Mouse (Mus musculus): ENCODE measurements around the gene Elp5. TPM values are rescaled to one million over a fixed set of nuclear protein-coding genes. Genes with fewer than 3 reads are reported as not detected.

Gene Elp5
- polyA plus RNA-seq, 2 experiments: 101 to 122 TPM

DNA sequence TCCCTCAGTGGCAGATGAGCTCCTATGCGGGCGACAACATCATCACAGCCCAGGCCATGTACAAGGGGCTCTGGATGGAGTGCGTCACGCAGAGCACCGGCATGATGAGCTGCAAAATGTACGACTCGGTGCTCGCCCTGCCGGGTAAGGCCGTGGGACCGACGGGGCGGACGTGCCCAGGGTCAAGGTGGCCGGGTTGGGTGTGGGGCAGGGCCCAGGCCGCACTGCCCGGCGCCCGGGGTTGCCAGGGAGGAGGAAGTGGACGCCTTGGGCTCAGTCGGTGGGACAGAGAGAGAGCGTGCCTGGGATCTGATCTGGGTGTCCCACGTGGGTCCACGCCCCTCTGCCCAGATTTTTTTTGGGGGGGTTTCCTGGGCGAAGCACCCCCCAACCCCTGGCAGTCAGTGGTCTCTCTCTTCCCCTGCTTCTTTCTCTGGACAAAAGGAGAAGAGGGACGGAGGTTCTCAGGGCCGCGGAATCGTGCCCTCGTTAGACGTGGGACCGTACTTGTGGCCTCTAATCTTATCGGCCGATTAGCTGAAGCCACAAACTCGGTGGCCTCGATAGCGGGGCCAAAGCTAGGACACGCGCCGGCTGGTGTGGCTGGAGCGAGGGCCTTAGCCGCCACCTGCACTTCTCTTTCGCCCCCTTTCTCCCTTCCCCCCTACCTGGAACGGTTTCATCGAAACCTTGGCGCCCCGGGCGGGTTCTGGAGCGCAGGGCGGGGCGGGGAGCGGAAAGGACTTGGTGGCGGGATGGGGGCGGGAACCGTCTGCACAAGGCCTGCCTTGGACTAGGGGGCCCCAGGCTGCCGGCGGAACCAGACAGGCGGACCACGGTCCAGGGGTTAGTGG, 16.1 kb downstream of the Elp5 start:
- Histone ChIP-seq H3K4me3 (replicated peaks; ENCODE audit: low read length) (peak overlapping the region; percentile 37), H3K9me3 (ENCODE audit: control insufficient read depth, low read length) (no peaks in the 10 kb centered on the region), H3K4me2 (replicated peaks; ENCODE audit: low read depth, low read length, severe bottlenecking) (peak overlapping the region; percentile 68), H3K4me1 (ENCODE audit: control insufficient read depth, insufficient read depth, low read length) (0 out of 2 replicates have a peak, but pooled peaks cover 3% of the 10 kb centered on the region), H3K27me3 (ENCODE audit: control insufficient read depth, insufficient read depth, low read length) (peaks cover 63% of the 10 kb centered on the region), H3K9ac (ENCODE audit: low read depth, low read length, severe bottlenecking) (peak overlapping the region; percentile 50), H3K36me3 (ENCODE audit: control insufficient read depth, insufficient read depth, low read length) (peaks cover 33% of the 10 kb centered on the region), H3K27ac (replicated peaks; ENCODE audit: low read depth, low read length) (no peak overlapping the region)
- ATAC-seq (ENCODE audit: low FRiP score, low read depth) (peak; percentile 53; the same call in 1 of the 2 replicates), DNase-seq (ENCODE audit: low spot score) (peak; percentile 39)
- 1% methylated on average over 48 of the region's 59 CpGs for WGBS
- no peak for TF ChIP-seq POLR2A (IDR thresholded peaks at IDR 0.05; ENCODE audit: borderline replicate concordance, extremely low read depth, insufficient read depth, insufficient read length)

- H3K9ac ChIP-seq (ENCODE audit: low read depth, low read length, severe bottlenecking): 0 out of 2 replicates have a peak overlapping the region, but pooled peaks have one; percentile 50
Measured at GRCm38 (mm10) chr11:69965271-69966005, 16.9 kb downstream of the Elp5 start.

DNA sequence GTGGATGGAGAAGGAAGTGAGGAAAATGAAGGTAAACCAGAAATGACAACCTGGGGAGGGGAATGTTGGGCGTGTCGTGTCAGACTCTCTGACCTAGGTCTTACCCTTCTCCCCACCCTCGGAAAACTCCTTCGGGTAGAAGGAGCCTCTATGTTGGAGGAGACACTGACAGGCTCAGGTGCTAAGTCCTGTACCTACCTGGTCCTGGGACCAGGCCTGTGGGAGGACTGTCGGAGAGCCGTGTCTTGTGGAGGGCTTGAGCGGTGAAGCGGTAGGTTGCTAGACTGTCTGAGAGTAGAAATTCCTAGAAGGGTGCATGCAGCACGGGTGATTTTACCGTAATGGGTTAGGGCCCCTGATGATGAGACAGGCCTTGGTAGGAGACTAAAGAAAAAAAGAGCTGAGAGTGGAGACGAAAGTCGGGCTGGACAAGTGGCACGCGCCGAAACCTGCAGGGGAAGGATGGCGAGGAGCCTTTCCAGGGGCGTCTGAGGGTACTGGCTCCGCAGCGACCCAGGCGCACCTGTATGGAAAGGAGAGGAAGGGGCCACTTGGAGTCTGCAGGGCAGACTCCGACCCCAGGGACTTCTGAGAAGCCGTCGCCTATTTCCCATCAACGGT, 17.6 kb downstream of the Elp5 start, which contains the start of gene Cldn7:
TSS of gene Cldn7 (plus strand) at position 130 of the 621 bp plus-strand sequence.
- peak within 1 kb of the TSS; percentile 18 for H3K4me3 ChIP-seq (replicated peaks; ENCODE audit: low read length)
- no peak within 1 kb of the TSS for H3K27ac ChIP-seq (replicated peaks; ENCODE audit: low read depth, low read length)
- H3K9ac ChIP-seq (ENCODE audit: low read depth, low read length, severe bottlenecking): no peak within 1 kb of the TSS
- peaks cover 21% of the 10 kb centered on the region for H3K36me3 ChIP-seq (ENCODE audit: control insufficient read depth, insufficient read depth, low read length)
- 0 out of 2 replicates have a peak, but pooled peaks cover 3% of the 10 kb centered on the region for H3K4me1 ChIP-seq (ENCODE audit: control insufficient read depth, insufficient read depth, low read length)
- peaks cover 68% of the 10 kb centered on the region for H3K27me3 ChIP-seq (ENCODE audit: control insufficient read depth, insufficient read depth, low read length)
- peak within 1 kb of the TSS; percentile 28; the same call in 1 of the 2 replicates for H3K4me2 ChIP-seq (replicated peaks; ENCODE audit: low read depth, low read length, severe bottlenecking)
- DNase-seq (ENCODE audit: low spot score): no peak
- H3K9me3 ChIP-seq (ENCODE audit: control insufficient read depth, low read length): no peaks in the 10 kb centered on the region
- no peak for ATAC-seq (ENCODE audit: low FRiP score, low read depth)
- 10% methylated on average over 24 of the region's 24 CpGs for WGBS
- no peak for TF ChIP-seq POLR2A (IDR thresholded peaks at IDR 0.05; ENCODE audit: borderline replicate concordance, extremely low read depth, insufficient read depth, insufficient read length)

More at GRCm38 (mm10) chr11:69965271-69966005, 16.9 kb downstream of the Elp5 start:
- DNase-seq (ENCODE audit: low spot score): no peak
- Histone ChIP-seq H3K4me1 (ENCODE audit: control insufficient read depth, insufficient read depth, low read length) (0 out of 2 replicates have a peak, but pooled peaks cover 3% of the 10 kb centered on the region), H3K4me3 (replicated peaks; ENCODE audit: low read length) (peak overlapping the region; percentile 37), H3K4me2 (replicated peaks; ENCODE audit: low read depth, low read length, severe bottlenecking) (peak overlapping the region; percentile 68; the same call in 1 of the 2 replicates), H3K36me3 (ENCODE audit: control insufficient read depth, insufficient read depth, low read length) (peaks cover 28% of the 10 kb centered on the region), H3K9me3 (ENCODE audit: control insufficient read depth, low read length) (no peaks in the 10 kb centered on the region), H3K27ac (replicated peaks; ENCODE audit: low read depth, low read length) (no peak overlapping the region), H3K27me3 (ENCODE audit: control insufficient read depth, insufficient read depth, low read length) (peaks cover 68% of the 10 kb centered on the region)
- ATAC-seq (ENCODE audit: low FRiP score, low read depth): no peak
- TF ChIP-seq POLR2A (IDR thresholded peaks at IDR 0.05; ENCODE audit: borderline replicate concordance, extremely low read depth, insufficient read depth, insufficient read length): no peak
- WGBS: 2% methylated on average over 49 of the region's 49 CpGs

DNA sequence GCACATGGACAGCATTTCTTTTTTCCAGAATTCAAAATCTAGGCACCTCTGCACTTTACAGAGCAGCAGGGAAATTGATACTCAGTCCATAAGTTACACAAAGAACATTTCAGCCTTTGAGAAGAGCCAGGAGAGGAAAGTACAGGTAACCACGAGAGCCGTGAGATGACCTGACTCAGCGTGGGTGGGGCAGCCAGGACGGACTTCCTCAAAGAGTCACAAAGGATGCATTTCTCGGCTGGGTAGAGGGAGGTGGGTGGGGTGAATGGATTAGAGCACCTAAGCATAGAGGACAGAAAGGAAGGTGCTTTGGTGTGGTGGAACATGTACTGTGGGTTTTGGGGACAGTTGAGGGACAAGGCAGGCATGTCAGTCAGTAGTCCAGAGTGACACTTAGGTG, 20.5 kb downstream of the Elp5 start:
- Histone ChIP-seq H3K9me3 (ENCODE audit: control insufficient read depth, low read length) (no peaks in the 10 kb centered on the region), H3K36me3 (ENCODE audit: control insufficient read depth, insufficient read depth, low read length) (no peaks in the 10 kb centered on the region), H3K4me1 (ENCODE audit: control insufficient read depth, insufficient read depth, low read length) (0 out of 2 replicates have a peak, but pooled peaks cover 2% of the 10 kb centered on the region), H3K4me2 (replicated peaks; ENCODE audit: low read depth, low read length, severe bottlenecking) (no peak overlapping the region), H3K9ac (ENCODE audit: low read depth, low read length, severe bottlenecking) (no peak overlapping the region), H3K4me3 (replicated peaks; ENCODE audit: low read length) (no peak overlapping the region), H3K27ac (replicated peaks; ENCODE audit: low read depth, low read length) (no peak overlapping the region), H3K27me3 (ENCODE audit: control insufficient read depth, insufficient read depth, low read length) (peaks cover 52% of the 10 kb centered on the region)
- WGBS: 48% methylated on average over 5 of the region's 5 CpGs
- ATAC-seq (ENCODE audit: low FRiP score, low read depth) (no peak), DNase-seq (ENCODE audit: low spot score) (no peak)
- TF ChIP-seq POLR2A (IDR thresholded peaks at IDR 0.05; ENCODE audit: borderline replicate concordance, extremely low read depth, insufficient read depth, insufficient read length): no peak

DNA sequence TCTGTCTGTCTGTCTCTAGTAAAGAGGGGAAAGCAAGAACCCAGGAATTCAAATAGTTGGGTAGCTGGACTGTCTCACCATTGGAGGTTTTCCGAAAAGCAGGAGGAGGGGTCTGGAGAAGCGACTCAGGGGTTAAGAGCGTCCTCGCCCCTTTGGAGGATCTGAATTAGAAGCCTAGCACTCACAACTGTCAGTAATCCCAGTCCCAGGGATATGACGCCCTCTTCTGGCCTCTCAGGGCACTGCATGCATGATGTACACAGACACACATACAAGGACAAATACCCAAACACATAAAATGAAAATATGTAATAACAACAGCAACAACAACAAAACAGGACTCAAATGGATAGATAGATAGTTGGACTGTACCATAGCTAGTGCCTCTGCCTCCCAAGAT, 21.7 kb downstream of the Elp5 start:
- DNase-seq (ENCODE audit: low spot score): no peak
- Histone ChIP-seq H3K4me1 (ENCODE audit: control insufficient read depth, insufficient read depth, low read length) (no peaks in the 10 kb centered on the region), H3K36me3 (ENCODE audit: control insufficient read depth, insufficient read depth, low read length) (no peaks in the 10 kb centered on the region), H3K27ac (replicated peaks; ENCODE audit: low read depth, low read length) (no peak overlapping the region), H3K27me3 (ENCODE audit: control insufficient read depth, insufficient read depth, low read length) (peaks cover 40% of the 10 kb centered on the region), H3K4me3 (replicated peaks; ENCODE audit: low read length) (no peak overlapping the region), H3K9me3 (ENCODE audit: control insufficient read depth, low read length) (no peaks in the 10 kb centered on the region), H3K4me2 (replicated peaks; ENCODE audit: low read depth, low read length, severe bottlenecking) (no peak overlapping the region), H3K9ac (ENCODE audit: low read depth, low read length, severe bottlenecking) (no peak overlapping the region)
- WGBS: 32% methylated on average over 5 of the region's 5 CpGs
- ATAC-seq (ENCODE audit: low FRiP score, low read depth): no peak
- TF ChIP-seq POLR2A (IDR thresholded peaks at IDR 0.05; ENCODE audit: borderline replicate concordance, extremely low read depth, insufficient read depth, insufficient read length): no peak
